Mouse (Mus musculus): ENCODE measurements around the gene Ect2. TPM values are rescaled to one million over a fixed set of nuclear protein-coding genes. Genes with fewer than 3 reads are reported as not detected.

Ect2 gene
- polyA plus RNA-seq, 1 experiment = 62.2 TPM

- TF ChIP-seq CTCF (IDR thresholded peaks at IDR 0.05; ENCODE audit: borderline replicate concordance, insufficient read depth, low read length) = no peak
- no peak for TF ChIP-seq POLR2A (IDR thresholded peaks at IDR 0.05; ENCODE audit: low read depth, low read length)
- Histone ChIP-seq H3K27ac (ENCODE audit: insufficient read depth, low read length) (no peak overlapping the region), H3K4me1 (ENCODE audit: control insufficient read depth, insufficient read depth, low read length) (no peaks in the 10 kb centered on the region), H3K4me3 (ENCODE audit: insufficient read depth, low read length) (no peak overlapping the region)
Observed at GRCm38 (mm10) chr3:27059529-27060322, 94.0 kb downstream of the Ect2 start.

GRCm38 (mm10) chr3:27055471-27055870 lies 98.2 kb downstream of the Ect2 start:
- H3K4me3 ChIP-seq (ENCODE audit: insufficient read depth, low read length) = no peak overlapping the region
- no peak for TF ChIP-seq CTCF (IDR thresholded peaks at IDR 0.05; ENCODE audit: borderline replicate concordance, insufficient read depth, low read length)
- TF ChIP-seq POLR2A (IDR thresholded peaks at IDR 0.05; ENCODE audit: low read depth, low read length) = no peak
- no peaks in the 10 kb centered on the region for H3K4me1 ChIP-seq (ENCODE audit: control insufficient read depth, insufficient read depth, low read length)

GRCm38 (mm10) chr3:27054766-27055165 lies 98.9 kb downstream of the Ect2 start:
- Histone ChIP-seq H3K27ac (ENCODE audit: insufficient read depth, low read length) (no peak overlapping the region), H3K4me3 (ENCODE audit: insufficient read depth, low read length) (no peak overlapping the region), H3K4me1 (ENCODE audit: control insufficient read depth, insufficient read depth, low read length) (no peaks in the 10 kb centered on the region)
- TF ChIP-seq CTCF (IDR thresholded peaks at IDR 0.05; ENCODE audit: borderline replicate concordance, insufficient read depth, low read length) (no peak), POLR2A (IDR thresholded peaks at IDR 0.05; ENCODE audit: low read depth, low read length) (no peak)

More at GRCm38 (mm10) chr3:27055471-27055870, 98.2 kb downstream of the Ect2 start:
- H3K27ac ChIP-seq (ENCODE audit: insufficient read depth, low read length) = no peak overlapping the region

Other genes starting within 250 kb of the Ect2 start
- 5.3 TPM in 2 replicates for gene Nceh1, start 29.1 kb upstream of the Ect2 start, polyA plus RNA-seq (2011; ENCODE audit: insufficient read length, low read depth, missing spikeins)
- 0.11 TPM in 1 of 2 replicates, not detected in the other for gene Tnfsf10, start 163.2 kb upstream of the Ect2 start, polyA plus RNA-seq (2011; ENCODE audit: insufficient read length, low read depth, missing spikeins)
- gene Ghsr, start 217.5 kb upstream of the Ect2 start, polyA plus RNA-seq (2011; ENCODE audit: insufficient read length, low read depth, missing spikeins) = not detected in 2 replicates